Mouse (Mus musculus) forebrain, embryonic 14.5 days (tissue): Measurements from ENCODE around the gene Gimap8. TPM values are rescaled to one million over a fixed set of nuclear protein-coding genes. Genes with fewer than 3 reads are reported as not detected.

Experiments
- ATAC-seq: fragments of 200-750 bp; cut with Nextera tagmentation; 2 replicates; pipeline ENCODE4 v1.8.0; 2017; ENCODE audit warnings: mild to moderate bottlenecking, moderate library complexity
- DNase-seq: peaks from one replicate; pipeline ENCODE4 v3.0.0-alpha.2; 2015; ENCODE audit warnings: low spot score
- H3K27ac ChIP-seq: fragments of 300-500 bp; sonication (generic); 2 replicates; pipeline ENCODE4 v1.5.1; 2014; ENCODE audit warnings: low read depth, mild to moderate bottlenecking, control low read depth, low read length, moderate library complexity
- H3K27me3 ChIP-seq: fragments of 300-500 bp; sonication (generic); replicated peaks from 2 replicates; pipeline ENCODE4 v1.6.1; 2014; ENCODE audit warnings: low read length, control low read depth, mixed read lengths; ENCODE audit not compliant: control insufficient read depth, insufficient read depth
- H3K36me3 ChIP-seq: fragments of 300-500 bp; sonication (generic); 2 replicates; pipeline ENCODE4 v1.6.1; 2014; ENCODE audit warnings: low read length, control low read depth; ENCODE audit not compliant: control insufficient read depth, insufficient read depth
- H3K4me1 ChIP-seq: fragments of 300-500 bp; sonication (generic); 2 replicates; pipeline ENCODE4 v1.6.1; 2014; ENCODE audit warnings: antibody characterized with exemption, low read length, control low read depth; ENCODE audit not compliant: control insufficient read depth, insufficient read depth
- H3K4me2 ChIP-seq: fragments of 300-500 bp; sonication (generic); 2 replicates; pipeline ENCODE4 v1.6.1; 2014; ENCODE audit warnings: mild to moderate bottlenecking, control low read depth, low read length
- H3K4me3 ChIP-seq: fragments of 300-500 bp; sonication (generic); 2 replicates; pipeline ENCODE4 v1.5.1; 2014; ENCODE audit warnings: low read depth, low read length, control low read depth
- H3K9ac ChIP-seq: fragments of 300-500 bp; sonication (generic); 2 replicates; pipeline ENCODE4 v1.6.1; 2014; ENCODE audit warnings: mild to moderate bottlenecking, low read length, control low read depth, moderate library complexity
- H3K9me3 ChIP-seq: fragments of 300-500 bp; sonication (generic); replicated peaks from 2 replicates; pipeline ENCODE4 v1.6.1; 2016; ENCODE audit warnings: low read length, control low read depth, mixed read lengths; ENCODE audit not compliant: control insufficient read depth
- WGBS: fragments of 180-500 bp; shearing (Covaris S2); extraction: QIAGEN DNeasy Blood & Tissue Kit; methylation state at CpG from one replicate; pipeline ENCODE4 v1.1.7; 2014; 5-methylcytosine and 5-hydroxymethylcytosine counted together
- polyA plus RNA-seq: library from polyadenylated mRNA; unstranded; fragments of >200 nt; fragmentation: Nextera tagmentation; extraction: Ambion mirVana; gene quantifications from 2 replicates; pipeline ENCODE4 v1.2.1, GENCODE M21; 2014

The Gimap8 gene
- polyA plus RNA-seq, 1 experiment from 2014 or later, result 0.17 TPM

- H3K4me3 ChIP-seq, result no peak overlapping the region
- WGBS, result 67% methylated on average over 5 of the region's 5 CpGs
- H3K27ac ChIP-seq, result no peak overlapping the region
- no peaks in the 10 kb centered on the region for H3K4me1 ChIP-seq
- no peaks in the 10 kb centered on the region for H3K27me3 ChIP-seq
- no peak overlapping the region for H3K4me2 ChIP-seq
- no peak for ATAC-seq
- no peak overlapping the region for H3K9ac ChIP-seq
- no peaks in the 10 kb centered on the region for H3K9me3 ChIP-seq
- H3K36me3 ChIP-seq, result no peaks in the 10 kb centered on the region
- no peak for DNase-seq
Observed at GRCm38 (mm10) chr6:48700251-48701075, 53.4 kb downstream of the Gimap8 start.

GRCm38 (mm10) chr6:48702146-48702545 lies 55.1 kb downstream of the Gimap8 start:
- H3K27ac ChIP-seq, result no peak overlapping the region
- no peaks in the 10 kb centered on the region for H3K9me3 ChIP-seq
- H3K36me3 ChIP-seq, result no peaks in the 10 kb centered on the region
- H3K4me3 ChIP-seq, result no peak overlapping the region
- ATAC-seq (no peak), DNase-seq (no peak)
- no peak overlapping the region for H3K4me2 ChIP-seq
- no peak overlapping the region for H3K9ac ChIP-seq
- H3K4me1 ChIP-seq, result no peaks in the 10 kb centered on the region
- WGBS, result 90% methylated on average over 7 of the region's 7 CpGs
- H3K27me3 ChIP-seq, result no peaks in the 10 kb centered on the region

GRCm38 (mm10) chr6:48702601-48703000 lies 55.6 kb downstream of the Gimap8 start:
- H3K4me3 ChIP-seq, result no peak overlapping the region
- H3K27me3 ChIP-seq, result no peaks in the 10 kb centered on the region
- no peak overlapping the region for H3K9ac ChIP-seq
- no peaks in the 10 kb centered on the region for H3K9me3 ChIP-seq
- no peak overlapping the region for H3K4me2 ChIP-seq
- H3K36me3 ChIP-seq, result no peaks in the 10 kb centered on the region
- WGBS, result 76% methylated on average over 5 of the region's 5 CpGs
- H3K4me1 ChIP-seq, result no peaks in the 10 kb centered on the region
- ATAC-seq (no peak), DNase-seq (no peak)
- H3K27ac ChIP-seq, result no peak overlapping the region

- H3K36me3 ChIP-seq, result no peaks in the 10 kb centered on the region
- no peaks in the 10 kb centered on the region for H3K9me3 ChIP-seq
- H3K4me1 ChIP-seq, result no peaks in the 10 kb centered on the region
- no peak overlapping the region for H3K4me3 ChIP-seq
- no peak for DNase-seq
- no peaks in the 10 kb centered on the region for H3K27me3 ChIP-seq
- H3K27ac ChIP-seq, result no peak overlapping the region
- ATAC-seq, result no peak
- H3K4me2 ChIP-seq, result no peak overlapping the region
- H3K9ac ChIP-seq, result no peak overlapping the region
Observed at GRCm38 (mm10) chr6:48704146-48704545, 57.1 kb downstream of the Gimap8 start.

GRCm38 (mm10) chr6:48706130-48706529 lies 59.1 kb downstream of the Gimap8 start:
- Histone ChIP-seq H3K27me3 (no peaks in the 10 kb centered on the region), H3K9me3 (no peaks in the 10 kb centered on the region), H3K27ac (no peak overlapping the region), H3K4me2 (no peak overlapping the region), H3K36me3 (no peaks in the 10 kb centered on the region), H3K4me1 (no peaks in the 10 kb centered on the region), H3K9ac (no peak overlapping the region), H3K4me3 (no peak overlapping the region)
- WGBS, result 53% methylated on average over 3 of the region's 3 CpGs
- ATAC-seq (no peak), DNase-seq (no peak)

Other genes starting within 250 kb of the Gimap8 start
- gene Zfp467, start 201.4 kb upstream of the Gimap8 start, polyA plus RNA-seq, result 27.1 and 29.9 TPM in 2 replicates
- gene Sspo, start 199.0 kb upstream of the Gimap8 start, polyA plus RNA-seq, result 0.06 and 0.48 TPM in 2 replicates
- 152 and 161 TPM in 2 replicates for gene Atp6v0e2, start 109.6 kb upstream of the Gimap8 start, polyA plus RNA-seq
- 10.7 and 10.9 TPM in 2 replicates for gene Lrrc61, start 92.4 kb upstream of the Gimap8 start, polyA plus RNA-seq
- 4.0 and 5.3 TPM in 2 replicates for gene Rarres2, start 74.4 kb upstream of the Gimap8 start, polyA plus RNA-seq
- gene Gm45021, start 57.6 kb upstream of the Gimap8 start, polyA plus RNA-seq, result not detected in 2 replicates
- 27.3 and 34.3 TPM in 2 replicates for gene Repin1, start 53.4 kb upstream of the Gimap8 start, polyA plus RNA-seq
- gene Gm44965, start 53.3 kb upstream of the Gimap8 start, polyA plus RNA-seq, result not detected in 2 replicates
- gene Zfp775, start 45.2 kb upstream of the Gimap8 start, polyA plus RNA-seq, result 16.7 and 17.4 TPM in 2 replicates
- gene AI854703, start 20.5 kb upstream of the Gimap8 start, polyA plus RNA-seq, result 8.2 and 9.7 TPM in 2 replicates
- 1.5 and 2.2 TPM in 2 replicates for gene Gimap9, start 28.9 kb downstream of the Gimap8 start, polyA plus RNA-seq
- gene Gimap4, start 37.3 kb downstream of the Gimap8 start, polyA plus RNA-seq, result 1.2 and 1.9 TPM in 2 replicates
- 7.2 and 8.3 TPM in 2 replicates for gene Gimap6, start 61.0 kb downstream of the Gimap8 start, polyA plus RNA-seq
- 0.84 TPM in 1 of 2 replicates, not detected in the other for gene Gm28053, start 71.4 kb downstream of the Gimap8 start, polyA plus RNA-seq
- gene Gimap7, start 71.4 kb downstream of the Gimap8 start, polyA plus RNA-seq, result not detected in 2 replicates
- 4.1 and 4.5 TPM in 2 replicates for gene Gimap1, start 91.8 kb downstream of the Gimap8 start, polyA plus RNA-seq
- 0.96 and 1.5 TPM in 2 replicates for gene Gimap5, start 99.0 kb downstream of the Gimap8 start, polyA plus RNA-seq
- not detected in 2 replicates for gene Gimap3, start 123.6 kb downstream of the Gimap8 start, polyA plus RNA-seq
- gene Tmem176a, start 193.7 kb downstream of the Gimap8 start, polyA plus RNA-seq, result 18.8 and 23.8 TPM in 2 replicates
- 108 and 131 TPM in 2 replicates for gene Tmem176b, start 194.3 kb downstream of the Gimap8 start, polyA plus RNA-seq
- not detected in 2 replicates for gene Aoc1, start 225.7 kb downstream of the Gimap8 start, polyA plus RNA-seq